Mouse (Mus musculus) spleen, adult 18-20 months (tissue): ENCODE measurements at regions not wholly inside any gene's neighbourhood (a gene's known extent, or its start where the extent isn't known, plus 50 kb on each side); places are given as distances from the start of the nearest gene placed in this dataset.

Experiments
- DNase-seq, 2 experiments: peaks; one replicate each; pipeline ENCODE4 v3.0.0; 2022; ENCODE audit warnings: mixed read lengths in 2 of 2

- no peak for DNase-seq
These were observed 257.8 kb upstream of the Atp5g3 start for GRCm38 (mm10) chr2:74168776-74169570.

- no peak for DNase-seq
These were observed 257.2 kb upstream of the Atp5g3 start for GRCm38 (mm10) chr2:74168307-74168706.

- no peak for DNase-seq
These were observed 242.9 kb upstream of the Atp5g3 start for GRCm38 (mm10) chr2:74154062-74154461.

GRCm38 (mm10) chr2:74153247-74153850, 242.2 kb upstream of the Atp5g3 start:
- DNase-seq = no peak

GRCm38 (mm10) chr2:74152534-74153246, 241.6 kb upstream of the Atp5g3 start:
- DNase-seq = no peak

GRCm38 (mm10) chr2:74147193-74147592, 236.1 kb upstream of the Atp5g3 start:
- no peak for DNase-seq

- DNase-seq = no peak
These were observed 225.5 kb upstream of the Atp5g3 start for GRCm38 (mm10) chr2:74136624-74137003.

GRCm38 (mm10) chr2:74135963-74136623, 225.0 kb upstream of the Atp5g3 start:
- no peak for DNase-seq

GRCm38 (mm10) chr2:74130141-74130588, 219.0 kb upstream of the Atp5g3 start:
- no peak for DNase-seq

GRCm38 (mm10) chr2:74128782-74129538, 217.8 kb upstream of the Atp5g3 start:
- no peak for DNase-seq

- DNase-seq = no peak
These were observed 216.0 kb upstream of the Atp5g3 start for GRCm38 (mm10) chr2:74127136-74127535.

- no peak for DNase-seq
These were observed 213.1 kb upstream of the Atp5g3 start for GRCm38 (mm10) chr2:74124252-74124651.

- DNase-seq = no peak
These were observed 212.4 kb upstream of the Atp5g3 start for GRCm38 (mm10) chr2:74123360-74124074.

GRCm38 (mm10) chr2:74122937-74123336, 211.8 kb upstream of the Atp5g3 start:
- no peak for DNase-seq

GRCm38 (mm10) chr2:74120051-74120450, 208.9 kb upstream of the Atp5g3 start:
- DNase-seq = no peak

- DNase-seq = no peak
These were observed 208.2 kb upstream of the Atp5g3 start for GRCm38 (mm10) chr2:74119167-74119937.

GRCm38 (mm10) chr2:74106472-74106871, 195.3 kb upstream of the Atp5g3 start:
- no peak for DNase-seq

GRCm38 (mm10) chr2:74099671-74100372, 188.7 kb upstream of the Atp5g3 start:
- DNase-seq = no peak

GRCm38 (mm10) chr2:74096809-74097208, 185.7 kb upstream of the Atp5g3 start:
- DNase-seq = no peak

- no peak for DNase-seq
These were observed 182.4 kb upstream of the Atp5g3 start for GRCm38 (mm10) chr2:74093494-74093893.
